Mouse (Mus musculus): ENCODE measurements at regions not wholly inside any gene's neighbourhood (a gene's known extent, or its start where the extent isn't known, plus 50 kb on each side); places are given as distances from the start of the nearest gene placed in this dataset.

GRCm38 (mm10) chr7:130043397-130044234 is 452.0 kb downstream of the Wdr11 start:
- TF ChIP-seq CTCF (IDR thresholded peaks at IDR 0.05; ENCODE audit: low read depth) (no peak), EP300 (IDR thresholded peaks at IDR 0.05; ENCODE audit: low read depth) (no peak)
